Mouse (Mus musculus): ENCODE measurements around the gene Ccl28.

DNA sequence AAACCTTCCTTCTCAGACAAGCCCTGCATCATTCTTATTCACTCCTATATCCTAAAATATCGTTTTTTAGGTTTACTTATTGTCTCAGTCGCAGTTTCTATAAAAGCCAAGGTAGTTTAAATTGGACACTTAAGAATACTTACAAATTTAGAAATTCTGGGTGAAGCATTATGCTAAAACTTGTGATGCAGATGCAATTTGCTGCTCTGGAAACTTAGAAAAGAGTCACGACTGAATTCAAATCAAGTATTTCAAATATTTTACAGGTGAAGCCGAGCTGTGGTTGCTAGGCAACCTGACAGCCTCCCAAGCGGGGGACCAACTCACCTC lies 66.1 kb downstream of the Ccl28 start:
- TF ChIP-seq POLR2A (IDR thresholded peaks at IDR 0.05; ENCODE audit: low read depth, low read length) (no peak), HCFC1 (IDR thresholded peaks at IDR 0.05; ENCODE audit: low read depth, low read length) (no peak), IRF4 (IDR thresholded peaks at IDR 0.05; ENCODE audit: low read depth, low read length) (no peak), CTCF (conservative IDR thresholded peaks at IDR 0.05 in 1 of 2, IDR thresholded peaks at IDR 0.05 in 1 of 2; ENCODE audit: low read depth in 2 of 2, low read length in 2 of 2) (no peak), EP300 (IDR thresholded peaks at IDR 0.05; ENCODE audit: low read length) (no peak), PAX5 (IDR thresholded peaks at IDR 0.05; ENCODE audit: low read length) (no peak), CHD1 (IDR thresholded peaks at IDR 0.05; ENCODE audit: low read depth, low read length) (no peak)

Data from CH12.LX (cell line).